Mouse (Mus musculus): ENCODE measurements around the gene Pdcd11.

DNA sequence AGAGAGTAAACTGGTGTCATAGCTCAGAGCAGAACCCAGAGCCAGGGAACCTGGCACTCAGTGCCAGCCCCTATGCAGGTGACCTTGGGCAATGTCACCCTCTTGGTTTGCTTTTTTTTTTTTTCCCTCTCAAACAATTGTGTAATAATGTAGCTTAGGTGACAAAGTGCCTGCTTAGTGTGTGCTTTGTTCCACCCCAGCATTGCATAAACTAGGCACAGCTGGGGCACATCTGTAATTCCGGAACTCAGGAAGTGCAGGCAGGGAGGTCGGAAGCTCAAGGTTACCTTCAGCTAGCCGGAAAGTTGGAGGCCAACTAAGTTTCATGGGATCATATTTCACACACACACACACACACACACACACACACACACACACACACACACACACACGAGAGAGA is 59.3 kb downstream of the Pdcd11 start:
- TF ChIP-seq CTCF (IDR thresholded peaks at IDR 0.05; ENCODE audit: control insufficient read depth, insufficient read depth, insufficient replicate concordance, low read depth, low read length) (no peak), POLR2A (IDR thresholded peaks at IDR 0.05; ENCODE audit: control insufficient read depth, low read depth, low read length) (no peak)
